Mouse (Mus musculus): ENCODE data around the gene Smtnl2. TPM values are rescaled to one million over a fixed set of nuclear protein-coding genes. Genes with fewer than 3 reads are reported as not detected.

The Smtnl2 gene
- total RNA-seq, 2 experiments from 2014 or later = 0.96 to 1.4 TPM

DNA sequence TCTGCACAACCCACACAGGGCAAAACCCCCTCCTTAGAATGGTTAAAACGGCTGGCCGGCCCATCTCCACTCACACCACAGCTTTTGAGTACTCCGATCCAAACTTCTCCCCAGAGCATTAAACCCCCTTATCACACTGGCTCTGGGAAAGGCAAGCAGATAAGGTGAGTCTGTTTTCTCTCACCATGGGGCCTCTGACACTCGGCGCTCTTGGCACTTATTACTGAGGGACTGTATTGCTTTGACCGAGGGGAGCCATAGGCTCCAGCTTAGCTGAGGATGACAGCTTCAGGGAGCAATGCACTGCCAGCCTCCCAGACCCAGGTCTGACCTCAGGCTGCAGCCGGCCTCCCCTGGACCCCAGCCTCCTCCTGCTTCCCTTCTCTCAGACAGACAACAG is 3.9 kb downstream of the Smtnl2 start:
- DNase-seq (ENCODE audit: low spot score in 2 of 2) = no peak
- intact Hi-C loops (cut with DNase I) = no loop called here

DNA sequence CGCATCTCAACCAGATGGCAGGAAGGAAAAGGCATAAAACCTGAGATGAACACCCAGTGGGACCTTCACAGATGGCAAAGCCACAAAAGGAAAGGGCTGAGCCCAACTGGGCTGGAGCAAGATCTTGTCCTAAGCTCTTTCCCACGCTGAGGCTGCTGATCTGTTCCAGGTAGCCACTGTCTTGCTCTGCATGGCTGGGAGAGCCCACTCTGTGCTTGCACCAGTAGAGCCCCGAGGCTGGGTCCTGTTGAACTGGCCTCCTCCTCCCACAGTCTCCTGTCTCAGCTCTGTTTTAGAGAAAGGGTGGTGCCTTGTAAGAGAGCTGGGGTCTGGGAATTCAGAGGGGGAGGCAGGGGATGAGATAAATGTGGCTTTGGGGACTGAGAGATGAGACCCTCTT is 4.4 kb downstream of the Smtnl2 start:
- intact Hi-C loops (cut with DNase I) = no loop called here
- no peak for DNase-seq (ENCODE audit: low spot score in 2 of 2)

DNA sequence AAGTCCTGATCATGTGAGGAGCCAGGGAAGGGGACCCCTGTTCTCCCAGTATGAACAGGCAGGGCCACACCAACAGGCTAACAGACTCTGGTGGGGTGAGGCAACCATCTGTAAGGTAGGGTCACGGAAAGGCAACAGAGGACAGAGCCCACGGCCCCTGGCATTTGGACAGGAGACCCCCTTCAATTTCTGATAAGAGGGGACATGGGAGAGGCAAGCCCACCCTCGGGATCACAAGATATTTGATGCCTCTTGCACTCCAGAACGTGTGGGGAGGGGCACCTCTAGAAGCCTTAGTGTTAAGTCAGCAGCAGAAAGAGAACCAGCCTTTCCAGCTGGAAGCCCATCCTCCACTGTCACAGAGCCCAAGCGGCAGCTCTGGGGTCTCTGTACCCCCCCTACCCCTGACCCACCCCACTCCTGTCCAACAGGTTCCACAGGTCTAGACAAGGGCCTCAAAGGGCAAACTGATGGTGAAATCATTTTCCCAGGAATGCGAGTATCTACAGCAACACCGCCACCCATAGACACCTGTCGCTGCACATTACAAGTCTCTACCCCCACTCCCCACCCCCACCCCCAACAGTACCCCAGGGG is 5.3 kb downstream of the Smtnl2 start:
- intact Hi-C loops (cut with DNase I) = no loop called here
- DNase-seq (ENCODE audit: low spot score in 2 of 2) = no peak

DNA sequence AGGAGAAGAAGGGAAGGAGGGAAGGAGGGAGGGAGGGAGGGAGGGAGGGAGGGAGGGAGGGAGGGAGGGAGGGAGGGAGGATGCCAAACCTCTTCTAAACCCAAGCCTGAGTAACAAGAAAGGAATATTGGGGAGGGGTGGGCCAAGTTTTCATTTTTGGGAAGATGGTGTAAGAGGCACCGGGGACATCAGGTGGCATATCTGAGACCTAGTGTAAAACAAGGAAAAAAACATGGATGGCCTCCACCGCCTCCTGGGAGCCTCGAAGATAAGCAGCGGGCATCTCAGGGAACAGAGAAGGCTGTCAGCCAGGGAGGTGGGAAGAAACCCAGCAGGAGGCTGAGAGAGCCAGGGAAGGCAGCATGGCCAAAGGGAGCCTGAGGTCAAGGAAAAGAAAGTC is 6.0 kb downstream of the Smtnl2 start:
- DNase-seq (ENCODE audit: low spot score in 2 of 2) = no peak
- intact Hi-C loops (cut with DNase I) = no loop called here

DNA sequence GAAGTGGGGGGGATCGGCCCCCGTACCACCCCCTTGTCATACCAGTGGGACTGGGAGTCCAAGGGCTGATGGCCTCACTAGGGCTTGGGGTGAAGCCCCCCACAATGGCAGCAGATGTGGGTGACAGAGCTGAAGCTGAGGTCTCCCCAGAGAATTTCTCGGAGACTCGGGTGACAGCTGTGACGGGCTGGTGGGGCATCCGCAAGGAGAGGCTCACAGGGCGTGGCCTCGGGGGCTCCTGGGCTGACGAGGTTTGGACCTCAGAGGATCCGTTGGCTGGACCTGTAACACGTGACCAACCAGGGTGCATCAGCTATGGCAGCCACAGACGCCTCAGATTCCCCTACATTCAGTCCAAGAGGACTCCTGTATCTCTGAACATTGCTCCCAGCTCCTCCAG is 8.5 kb downstream of the Smtnl2 start:
- intact Hi-C loops (cut with DNase I) = no loop called here

DNA sequence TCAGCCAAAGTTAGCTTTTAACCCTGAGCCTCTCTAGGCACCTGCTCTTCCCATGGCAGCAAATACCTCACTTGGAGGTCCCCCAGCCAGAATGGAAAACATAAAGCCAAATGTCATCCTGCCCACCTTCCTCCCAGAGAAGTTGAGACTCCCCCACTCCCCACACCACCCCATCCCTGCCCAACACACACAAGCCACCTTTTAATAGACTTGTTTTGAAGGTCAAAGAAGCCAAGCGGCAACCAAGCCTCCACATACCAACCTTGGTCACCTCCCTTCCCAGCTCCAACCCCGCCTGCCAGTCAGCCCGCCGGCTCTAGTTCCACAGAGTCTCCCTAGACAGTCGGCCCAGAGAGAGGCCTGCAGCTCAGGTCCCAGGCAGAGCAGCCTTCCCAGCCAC is 9.5 kb downstream of the Smtnl2 start:
- DNase-seq (ENCODE audit: low spot score in 2 of 2) = no peak
- intact Hi-C loops (cut with DNase I) = no loop called here

More for the DNA sequence above, 8.5 kb downstream of the Smtnl2 start:
- no peak for DNase-seq (ENCODE audit: low spot score in 2 of 2)

DNA sequence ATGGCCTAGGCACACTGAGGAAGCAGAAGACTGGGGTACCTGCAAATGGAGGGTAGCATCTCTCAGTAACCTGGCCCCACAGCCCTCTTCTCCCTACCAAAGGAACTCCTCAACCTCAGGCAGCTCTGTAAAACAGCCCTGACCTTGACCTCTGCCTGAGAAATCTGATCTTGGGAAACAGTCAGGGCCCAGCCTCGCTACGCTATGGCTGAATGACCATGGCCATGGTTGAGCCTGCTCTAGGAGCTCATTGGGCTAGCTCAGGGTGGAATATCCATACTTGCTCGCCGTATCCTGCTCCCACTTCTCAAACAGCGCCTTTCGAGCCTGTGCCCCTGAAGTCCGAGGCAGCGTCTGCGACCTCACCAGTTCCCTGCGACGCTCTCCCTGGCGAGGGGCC is 10.4 kb downstream of the Smtnl2 start:
- no peak for DNase-seq (ENCODE audit: low spot score in 2 of 2)
- intact Hi-C loops (cut with DNase I) = no loop called here

DNA sequence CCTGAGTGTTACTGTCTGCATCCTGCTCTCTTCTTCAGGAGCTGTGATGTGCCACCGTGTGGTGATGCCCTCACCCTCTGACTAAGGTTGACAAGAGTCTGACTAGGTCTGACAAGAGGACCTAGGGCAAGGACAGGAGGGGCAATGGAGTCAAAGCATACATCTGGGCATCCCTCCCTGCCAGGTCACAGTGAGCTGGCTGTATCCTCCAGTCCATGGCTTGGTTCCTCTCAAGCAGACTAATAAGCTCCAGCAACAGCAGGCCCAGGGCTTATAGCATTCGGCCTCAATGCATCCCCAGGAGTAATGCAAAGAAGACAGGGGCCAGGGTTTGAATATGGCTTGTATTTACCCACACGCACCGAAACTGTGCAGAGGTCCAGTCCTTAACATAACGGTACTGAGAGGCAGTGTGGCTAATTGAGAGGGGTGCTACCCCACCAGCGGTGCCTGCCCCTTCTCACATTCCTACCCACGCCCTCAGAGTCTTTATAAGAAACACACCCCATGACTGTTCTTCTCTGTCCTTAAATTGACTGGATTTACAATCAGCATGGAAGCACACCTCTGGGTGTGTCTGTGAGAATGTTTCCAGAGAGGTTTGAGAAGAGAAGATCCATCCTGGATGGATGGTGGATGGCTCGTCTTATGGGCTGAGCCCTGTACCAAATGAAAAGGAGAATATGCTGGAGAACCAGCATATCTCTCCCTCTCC is 13.5 kb downstream of the Smtnl2 start:
- no peak for DNase-seq (ENCODE audit: low spot score in 2 of 2)
- intact Hi-C loops (cut with DNase I) = no loop called here

DNA sequence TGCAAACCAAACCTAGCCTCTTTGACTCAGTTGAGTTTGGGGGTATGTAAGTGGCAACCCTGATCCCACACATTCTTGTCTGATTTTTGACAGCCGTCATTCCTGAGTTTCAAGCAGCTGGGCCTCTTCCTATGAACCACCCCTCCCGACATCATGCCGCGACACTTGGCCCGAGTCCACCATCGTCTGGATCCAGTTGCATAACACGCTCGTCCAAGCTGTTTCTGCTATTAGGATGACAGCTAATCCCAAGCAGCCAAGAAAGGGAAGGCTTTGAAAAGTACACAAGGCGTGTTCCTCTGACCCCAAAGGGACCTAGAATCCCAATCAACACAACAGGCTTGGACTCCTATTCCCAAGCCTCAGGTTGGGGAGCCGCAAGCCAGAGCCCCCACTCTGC is 14.4 kb downstream of the Smtnl2 start:
- intact Hi-C loops (cut with DNase I) = no loop called here
- no peak for DNase-seq (ENCODE audit: low spot score in 2 of 2)

DNA sequence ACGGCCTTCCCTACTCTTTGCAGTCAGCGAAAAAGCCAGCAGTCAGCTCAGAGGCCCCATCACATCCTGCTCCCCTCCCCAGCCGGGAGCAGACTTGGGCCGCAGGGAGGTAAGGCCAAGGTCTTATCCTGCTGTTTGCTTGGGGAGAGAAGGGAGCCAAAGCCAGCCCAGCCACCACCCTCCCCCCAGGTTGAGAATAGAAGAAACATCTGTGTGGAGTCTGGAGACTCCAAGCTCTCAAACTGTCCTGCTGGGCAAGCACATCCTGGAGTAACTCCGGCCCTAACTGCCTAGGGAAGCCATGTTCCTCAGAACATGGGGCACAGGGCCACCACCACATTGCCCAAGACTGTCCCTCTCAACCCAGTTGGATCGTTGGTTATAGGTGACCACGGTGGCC is 14.9 kb downstream of the Smtnl2 start:
- intact Hi-C loops (cut with DNase I) = no loop called here
- DNase-seq (ENCODE audit: low spot score in 2 of 2) = no peak

DNA sequence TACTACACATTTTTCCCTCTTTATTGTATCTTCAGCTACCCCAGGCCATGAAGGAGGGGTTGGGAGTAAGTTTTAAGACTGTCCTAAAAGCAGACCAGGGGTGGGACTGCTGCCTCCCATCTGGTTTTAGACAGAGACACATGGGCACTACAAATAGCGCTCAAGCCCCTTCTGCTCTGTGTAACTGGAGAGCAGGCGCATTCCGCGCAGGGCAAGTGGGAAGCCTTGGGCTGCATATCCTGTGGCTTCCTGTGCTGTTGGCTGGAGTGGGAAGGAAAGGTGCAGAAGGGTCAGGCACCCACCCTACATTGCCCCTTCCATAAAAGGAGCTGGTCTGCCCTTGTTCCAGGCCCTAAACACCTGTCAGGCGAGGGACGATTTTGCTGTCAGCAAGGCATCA is 15.9 kb downstream of the Smtnl2 start:
- DNase-seq (ENCODE audit: low spot score in 2 of 2) = no peak
- intact Hi-C loops (cut with DNase I) = no loop called here

DNA sequence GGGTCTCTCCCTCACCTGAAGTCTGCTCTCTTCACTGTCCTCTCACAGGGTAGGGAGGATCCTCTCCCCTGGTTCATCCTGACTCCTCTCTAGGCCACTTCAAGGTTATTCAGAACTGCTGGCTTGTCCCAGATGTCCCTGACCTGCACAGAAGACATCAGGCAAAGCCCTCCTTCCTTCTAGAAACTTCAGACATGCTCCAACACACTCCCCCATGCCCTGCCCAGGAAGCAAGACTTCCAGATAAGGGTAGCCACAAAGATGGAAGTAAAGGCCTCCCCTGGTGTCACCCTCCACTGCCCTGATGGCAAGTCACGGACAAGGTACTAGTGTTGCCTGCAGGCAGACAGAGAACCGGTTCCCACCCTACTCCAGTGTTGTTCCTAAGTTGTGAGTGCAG is 16.8 kb downstream of the Smtnl2 start:
- intact Hi-C loops (cut with DNase I) = no loop called here
- DNase-seq (ENCODE audit: low spot score in 2 of 2) = no peak

DNA sequence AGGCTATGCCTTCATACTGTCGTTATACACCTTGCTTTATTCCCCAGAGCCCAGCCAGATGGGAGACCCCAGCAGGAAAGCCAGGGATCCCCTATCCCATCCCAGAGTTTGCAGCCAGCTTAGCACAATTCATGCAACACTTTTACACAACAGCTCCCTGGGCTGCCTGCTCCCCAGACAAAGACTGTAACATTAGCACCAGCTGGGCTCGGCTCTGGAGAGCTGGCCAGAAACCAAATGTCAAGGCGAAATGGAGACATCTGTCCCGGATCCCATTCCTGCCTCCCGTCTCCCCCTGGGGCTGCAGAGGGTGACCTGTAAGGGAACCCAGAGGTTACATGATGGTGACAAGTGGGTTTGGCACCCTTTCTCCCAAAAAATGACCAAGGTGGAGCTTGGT is 17.8 kb downstream of the Smtnl2 start:
- intact Hi-C loops (cut with DNase I) = no loop called here
- no peak for DNase-seq (ENCODE audit: low spot score in 2 of 2)

DNA sequence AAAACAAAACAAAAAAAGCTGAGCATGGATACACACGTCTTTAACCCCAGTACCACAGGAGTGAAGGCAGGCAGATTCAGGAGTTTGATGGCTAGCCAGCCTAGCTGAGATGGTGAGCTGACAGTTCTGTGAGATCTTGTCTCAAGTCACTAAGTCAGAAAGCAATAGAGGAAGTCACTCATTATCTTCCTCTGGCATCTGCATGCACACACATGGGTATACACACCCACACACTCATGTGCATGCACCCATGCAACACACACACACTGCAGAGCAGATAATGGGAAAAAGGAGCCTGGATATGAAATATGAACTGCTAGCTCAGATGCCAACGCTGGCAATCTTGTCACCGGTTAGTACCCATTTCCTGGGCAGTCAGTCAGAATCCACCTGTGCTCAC is 18.3 kb downstream of the Smtnl2 start:
- intact Hi-C loops (cut with DNase I) = no loop called here
- no peak for DNase-seq (ENCODE audit: low spot score in 2 of 2)

DNA sequence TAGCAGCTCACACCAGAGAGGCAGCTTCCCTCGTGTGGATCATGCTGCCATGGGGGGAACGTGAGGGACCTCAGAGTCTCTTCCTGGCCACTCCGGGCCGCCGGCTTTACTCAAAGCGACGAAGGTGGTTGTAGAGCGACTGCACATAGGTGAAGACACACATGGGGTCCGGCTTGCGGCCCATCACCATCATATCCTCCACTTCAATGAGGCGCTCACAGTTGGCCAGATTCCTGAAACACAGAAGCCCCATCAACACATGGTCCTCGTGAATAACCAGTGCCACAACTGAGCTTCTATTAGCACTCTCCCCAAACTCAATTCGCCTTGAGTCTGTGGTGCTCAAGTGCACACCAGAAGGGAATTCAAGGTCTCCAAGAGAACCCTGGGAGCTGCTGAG is 20.3 kb downstream of the Smtnl2 start:
- DNase-seq (ENCODE audit: low spot score in 2 of 2) = no peak
- intact Hi-C loops (cut with DNase I) = no loop called here

DNA sequence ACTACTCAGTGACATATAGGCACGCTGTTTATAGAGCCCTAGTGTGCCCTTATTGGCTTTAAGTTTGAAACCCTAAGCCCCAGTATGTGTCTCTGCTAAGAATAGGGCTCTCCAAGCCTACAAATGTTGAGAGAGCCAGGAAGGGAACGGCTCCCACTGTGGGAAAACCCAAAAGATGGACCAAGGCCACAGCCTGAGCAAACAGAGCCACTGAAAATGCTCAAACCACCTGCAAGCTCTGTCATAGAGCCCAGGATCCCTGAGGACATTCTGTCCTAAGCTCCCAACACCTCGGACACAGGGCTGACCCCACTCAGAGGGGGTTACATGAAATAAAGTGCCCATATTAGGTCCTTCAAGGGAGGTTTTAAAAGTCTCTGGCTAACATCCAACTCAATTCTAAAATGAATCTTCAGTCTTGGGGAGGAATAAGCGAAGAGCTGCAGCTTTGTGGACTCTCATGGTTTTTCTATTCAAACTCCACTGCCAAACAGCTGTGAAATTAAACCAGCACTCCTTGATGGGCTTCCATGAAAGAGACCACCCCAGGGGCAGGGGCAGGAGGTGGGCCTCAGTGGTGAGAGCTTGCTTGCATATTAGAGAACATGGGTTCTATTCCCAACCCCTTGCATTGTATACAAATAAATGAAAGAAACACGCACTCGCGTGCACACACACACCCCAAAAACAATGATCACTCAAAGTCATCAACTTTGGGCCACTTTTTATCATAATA is 21.9 kb downstream of the Smtnl2 start:
- intact Hi-C loops (cut with DNase I) = no loop called here
- no peak for DNase-seq (ENCODE audit: low spot score in 2 of 2)

DNA sequence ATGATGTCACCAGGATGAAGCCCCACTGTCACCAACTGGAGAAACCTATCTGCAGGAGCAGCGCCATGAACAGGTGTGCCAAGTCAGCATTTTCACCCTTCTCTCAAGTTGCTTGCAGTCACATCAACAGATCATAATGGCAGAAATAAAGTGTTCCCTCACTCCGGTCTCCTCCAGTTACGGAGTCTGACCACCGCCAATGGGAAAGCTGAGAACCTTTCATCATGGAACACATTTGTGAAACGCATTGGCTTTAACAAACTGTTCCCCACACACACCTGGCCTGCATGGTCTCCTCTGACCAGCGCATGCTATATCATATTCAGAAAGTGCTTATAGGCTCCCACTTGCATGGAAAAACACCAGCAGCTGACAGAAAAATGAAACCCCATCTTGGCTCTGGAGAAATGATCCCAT is 23.4 kb downstream of the Smtnl2 start:
- intact Hi-C loops (cut with DNase I) = no loop called here
- no peak for DNase-seq (ENCODE audit: low spot score in 2 of 2)

DNA sequence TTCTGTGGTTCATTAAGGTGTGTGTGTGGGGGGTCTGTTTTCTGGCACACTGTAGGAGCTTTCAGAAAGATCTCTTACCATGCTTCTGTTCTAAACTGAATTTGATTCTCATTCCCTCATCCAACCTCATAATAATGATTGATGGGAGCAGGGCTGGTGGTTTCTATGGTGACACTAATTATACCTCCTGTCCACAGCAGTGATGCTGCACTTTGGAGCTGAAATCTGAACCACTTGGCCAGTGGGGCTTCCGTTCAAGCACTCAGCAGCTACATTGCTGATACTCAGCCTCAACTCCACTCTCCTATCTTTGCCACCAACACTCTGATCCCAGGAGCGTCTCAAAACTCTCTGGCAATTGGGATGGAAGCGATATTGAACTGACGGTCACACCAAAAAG is 32.2 kb downstream of the Smtnl2 start:
- intact Hi-C loops (cut with DNase I) = no loop called here
- DNase-seq (ENCODE audit: low spot score in 2 of 2) = no peak

DNA sequence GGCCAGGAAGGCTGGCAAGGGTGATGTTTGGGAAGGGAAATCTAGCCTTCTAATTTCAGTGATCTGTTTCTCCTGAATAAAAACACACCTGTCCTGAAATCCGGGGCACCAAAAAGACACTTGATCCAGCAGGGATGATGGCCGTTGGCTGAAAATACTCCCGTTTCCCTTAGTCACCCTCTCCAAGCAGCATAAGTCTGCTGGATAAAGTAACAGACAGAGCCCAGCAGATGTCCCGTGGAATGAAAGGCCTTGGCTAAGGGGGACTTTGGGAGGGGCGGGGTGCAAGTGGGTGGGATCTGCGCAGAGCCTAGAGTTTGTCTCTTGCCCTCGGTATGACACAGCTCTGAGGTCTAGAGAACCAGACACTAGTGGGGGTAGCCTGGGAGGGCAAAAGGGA is 33.3 kb downstream of the Smtnl2 start:
- intact Hi-C loops (cut with DNase I) = no loop called here
- DNase-seq (ENCODE audit: low spot score in 2 of 2) = no peak

DNA sequence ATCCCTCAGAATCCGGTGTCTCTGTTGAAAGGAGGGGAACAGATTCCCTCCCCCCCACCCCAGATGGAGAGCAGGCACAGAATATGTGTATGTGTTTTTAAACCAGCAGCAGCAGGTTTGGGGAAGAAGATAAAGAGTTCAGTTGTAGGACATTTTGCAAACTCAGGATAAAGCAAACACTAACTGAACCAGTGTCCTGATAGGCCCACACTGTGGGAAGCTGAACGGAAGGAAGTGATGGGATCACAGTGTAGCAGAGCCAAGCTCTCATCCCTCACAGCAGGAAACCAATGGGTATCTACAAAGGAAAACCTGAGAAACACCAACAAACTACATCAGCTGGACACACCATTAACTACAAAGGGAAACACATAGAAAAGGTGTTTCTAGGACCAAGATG is 35.0 kb downstream of the Smtnl2 start:
- intact Hi-C loops (cut with DNase I) = no loop called here

More for the DNA sequence above, 35.0 kb downstream of the Smtnl2 start:
- DNase-seq (ENCODE audit: low spot score in 2 of 2) = no peak

All from left cerebral cortex, postnatal 25 days (tissue).